9 mouse cellular contexts compared by ENCODE assay signal in the genomic region with DNA sequence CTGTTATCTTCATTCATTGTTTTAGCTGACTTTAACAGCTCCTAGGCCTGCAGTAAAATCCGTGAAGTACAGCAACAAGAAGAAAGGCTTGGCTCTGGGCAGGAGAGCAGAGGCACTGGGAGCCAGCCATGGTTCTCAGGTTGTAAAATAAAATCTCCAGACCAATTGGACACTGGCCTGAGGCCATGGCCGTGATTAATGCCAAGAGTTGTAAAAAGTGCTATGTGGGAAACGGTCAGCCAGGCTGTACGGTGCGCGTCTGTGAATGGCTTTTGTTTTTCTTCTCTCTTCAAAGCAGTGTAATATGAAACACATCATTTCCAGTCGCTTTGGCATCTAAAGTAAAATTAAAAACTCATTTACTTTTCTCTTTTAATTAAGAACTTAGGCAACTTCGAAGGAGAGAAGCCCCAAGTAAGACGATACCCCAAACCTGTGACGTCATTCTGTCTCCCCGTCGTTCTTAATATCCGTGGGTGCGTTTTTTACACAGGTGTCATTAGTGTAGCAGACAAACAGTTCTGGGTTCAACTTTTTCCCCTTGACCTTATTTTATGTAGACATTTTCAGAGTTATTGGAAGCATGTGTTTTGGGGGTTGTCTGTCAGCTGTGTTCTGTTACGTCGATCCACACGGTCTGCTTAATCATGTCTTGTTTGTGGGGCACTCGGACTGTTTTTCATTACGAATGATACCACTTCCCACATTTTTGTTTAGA. TPM values are rescaled to one million over a fixed set of nuclear protein-coding genes. Genes with fewer than 3 reads are reported as not detected.
A peak's percentile ranks its signal among the peaks of the same experiment; 100 is the strongest.
DNase-seq lines count a peak whose midpoint lies in the region; ATAC-seq lines count a peak whose summit lies in the region.
"Had no signal": no experiment of that assay in that cellular context is flagged by ENCODE, and none has a peak within 500 bp of the region (broad histone marks: within the 10 kb centered on the region; RNA-seq: fewer than 3 reads in every experiment).

No protein-coding gene starts in this region.

- peaks cover 5% of the 10 kb centered on the region; the same call in 1 of the 2 replicates for H3K4me1 ChIP-seq in midbrain, embryonic 14.5 days (ENCODE audit: control insufficient read depth, insufficient read depth, low read length)
- peaks cover 6% of the 10 kb centered on the region for H3K4me1 ChIP-seq in midbrain, embryonic 13.5 days (replicated peaks)
- peaks cover 39% of the 10 kb centered on the region for H3K4me1 ChIP-seq in embryonic facial prominence, embryonic 10.5 days
- H3K4me1 ChIP-seq in heart, embryonic 11.5 days (ENCODE audit: control insufficient read depth, insufficient read depth, low read length) = peaks cover 11% of the 10 kb centered on the region
- H3K4me1 ChIP-seq in kidney, embryonic 16.5 days (ENCODE audit: insufficient read depth, low read length) = peaks cover 28% of the 10 kb centered on the region

- no peak overlapping the region for H3K27ac ChIP-seq in midbrain, embryonic 14.5 days (replicated peaks; ENCODE audit: low read depth, low read length)
- H3K27ac ChIP-seq in midbrain, embryonic 13.5 days = no peak overlapping the region
- peak overlapping the region; percentile 83 for H3K27ac ChIP-seq in embryonic facial prominence, embryonic 10.5 days (replicated peaks)
- H3K27ac ChIP-seq in heart, embryonic 11.5 days (ENCODE audit: low read depth, low read length) = peak overlapping the region; percentile 30; the same call in 1 of the 2 replicates
- H3K27ac ChIP-seq in kidney, embryonic 16.5 days (ENCODE audit: low read length) = peak overlapping the region; percentile 62

- ATAC-seq in midbrain, embryonic 14.5 days (ENCODE audit: low FRiP score, low TSS enrichment) = no peak
- no peak for ATAC-seq in midbrain, embryonic 13.5 days
- no peak for ATAC-seq in heart, embryonic 11.5 days (replicated peaks; ENCODE audit: insufficient number of reproducible peaks, low FRiP score, low TSS enrichment)
- peak; percentile 73 for ATAC-seq in kidney, embryonic 16.5 days (ENCODE audit: low FRiP score, low TSS enrichment)

- H3K4me2 ChIP-seq in midbrain, embryonic 14.5 days (ENCODE audit: low read length) = no peak overlapping the region
- H3K4me2 ChIP-seq in midbrain, embryonic 13.5 days (replicated peaks) = no peak overlapping the region
- peak overlapping the region; percentile 22 for H3K4me2 ChIP-seq in heart, embryonic 11.5 days
- H3K4me2 ChIP-seq in kidney, embryonic 16.5 days (replicated peaks; ENCODE audit: low read depth, low read length) = peak overlapping the region; percentile 32

- H3K27me3 ChIP-seq in midbrain, embryonic 14.5 days (ENCODE audit: control insufficient read depth, insufficient read depth, low read length) = no peaks in the 10 kb centered on the region
- peaks cover 3% of the 10 kb centered on the region; the same call in 1 of the 2 replicates for H3K27me3 ChIP-seq in midbrain, embryonic 13.5 days
- H3K27me3 ChIP-seq in embryonic facial prominence, embryonic 10.5 days (replicated peaks; ENCODE audit: low read depth, poor library complexity, severe bottlenecking) = 0 out of 2 replicates have a peak, but pooled peaks cover 6% of the 10 kb centered on the region
- H3K27me3 ChIP-seq in heart, embryonic 11.5 days (ENCODE audit: control insufficient read depth, insufficient read depth, low read length) = no peaks in the 10 kb centered on the region
- H3K27me3 ChIP-seq in kidney, embryonic 16.5 days (ENCODE audit: insufficient read depth, low read length) = no peaks in the 10 kb centered on the region

- no peak overlapping the region for H3K9ac ChIP-seq in midbrain, embryonic 14.5 days (replicated peaks; ENCODE audit: low read length)
- no peak overlapping the region for H3K9ac ChIP-seq in midbrain, embryonic 13.5 days (replicated peaks)
- H3K9ac ChIP-seq in heart, embryonic 11.5 days (ENCODE audit: low read depth, low read length) = no peak overlapping the region
- no peak overlapping the region for H3K9ac ChIP-seq in kidney, embryonic 16.5 days (replicated peaks; ENCODE audit: low read length)

- H3K36me3 ChIP-seq in midbrain, embryonic 14.5 days (ENCODE audit: control insufficient read depth, insufficient read depth, low read length) = no peaks in the 10 kb centered on the region
- no peaks in the 10 kb centered on the region for H3K36me3 ChIP-seq in midbrain, embryonic 13.5 days
- no peaks in the 10 kb centered on the region for H3K36me3 ChIP-seq in embryonic facial prominence, embryonic 10.5 days (replicated peaks)
- no peaks in the 10 kb centered on the region for H3K36me3 ChIP-seq in heart, embryonic 11.5 days (ENCODE audit: control insufficient read depth, insufficient read depth, low read length)
- no peaks in the 10 kb centered on the region for H3K36me3 ChIP-seq in kidney, embryonic 16.5 days (ENCODE audit: insufficient read depth, low read length)
- H3K36me3 ChIP-seq: G1E had no signal

- no peaks in the 10 kb centered on the region for H3K9me3 ChIP-seq in midbrain, embryonic 14.5 days (ENCODE audit: control insufficient read depth, low read length)
- H3K9me3 ChIP-seq in midbrain, embryonic 13.5 days = no peaks in the 10 kb centered on the region
- no peaks in the 10 kb centered on the region for H3K9me3 ChIP-seq in embryonic facial prominence, embryonic 10.5 days
- no peaks in the 10 kb centered on the region for H3K9me3 ChIP-seq in heart, embryonic 11.5 days (replicated peaks; ENCODE audit: control insufficient read depth, low read length)
- H3K9me3 ChIP-seq in kidney, embryonic 16.5 days (ENCODE audit: low read length) = no peaks in the 10 kb centered on the region
- H3K9me3 ChIP-seq: G1E had no signal

- peak; percentile 10 for DNase-seq in midbrain, embryonic 14.5 days
- DNase-seq in embryonic facial prominence, embryonic 10.5 days (ENCODE audit: low spot score) = peak; percentile 68
- peak; percentile 61 for DNase-seq in ovary, postnatal 10 days (ENCODE audit: low spot score)
- DNase-seq in layer of hippocampus, adult 9-10 months (ENCODE audit: low spot score) = no peak
- no peak for DNase-seq in thymus, postnatal 14 days

- WGBS in midbrain, embryonic 14.5 days = 87% methylated on average over 19 of the region's 19 CpGs
- WGBS in midbrain, embryonic 13.5 days = 82% methylated on average over 19 of the region's 19 CpGs
- WGBS in embryonic facial prominence, embryonic 10.5 days = 40% methylated on average over 19 of the region's 19 CpGs
- 75% methylated on average over 19 of the region's 19 CpGs for WGBS in heart, embryonic 11.5 days (ENCODE audit: insufficient replicate concordance)
- WGBS in kidney, embryonic 16.5 days = 12% methylated on average over 19 of the region's 19 CpGs

- H3K4me3 ChIP-seq in midbrain, embryonic 14.5 days (replicated peaks; ENCODE audit: low read depth, low read length) = no peak overlapping the region
- H3K4me3 ChIP-seq in midbrain, embryonic 13.5 days (replicated peaks) = no peak overlapping the region
- H3K4me3 ChIP-seq in embryonic facial prominence, embryonic 10.5 days = peak overlapping the region; percentile 23
- no peak overlapping the region for H3K4me3 ChIP-seq in heart, embryonic 11.5 days (ENCODE audit: low read depth, low read length)
- 0 out of 2 replicates have a peak overlapping the region, but pooled peaks have one; percentile 0 for H3K4me3 ChIP-seq in kidney, embryonic 16.5 days (ENCODE audit: low read length)

RNA-seq across cellular contexts. Expression of a gene that starts 11.6 kb away (rescaled TPM):
- 2.0 and 5.5 TPM in 2 replicates for polyA plus RNA-seq in midbrain, embryonic 14.5 days (2014; fragmentation: Nextera tagmentation; extraction: Ambion mirVana)
- 5.1 and 5.5 TPM in 2 replicates for polyA plus RNA-seq in midbrain, embryonic 13.5 days (2015; fragmentation: Nextera tagmentation; extraction: Ambion mirVana)
- 34.9 and 41.2 TPM in 2 replicates for polyA plus RNA-seq in embryonic facial prominence, embryonic 10.5 days (2016; fragmentation: Nextera tagmentation; extraction: Ambion mirVana)
- polyA plus RNA-seq in heart, embryonic 11.5 days (2014; fragmentation: Nextera tagmentation; extraction: Ambion mirVana) = 26.0 and 30.6 TPM in 2 replicates
- 52.3 and 64.2 TPM in 2 replicates for polyA plus RNA-seq in kidney, embryonic 16.5 days (2015; fragmentation: Nextera tagmentation; extraction: Ambion mirVana)

Comparison
In these comparisons a context has a peak if more than half of its experiments do, and no peak if none do; other contexts are left out.
1. DNase-seq: peak in midbrain, embryonic 14.5 days (single experiment), embryonic facial prominence, embryonic 10.5 days (single experiment) and ovary, postnatal 10 days (single experiment); none in layer of hippocampus, adult 9-10 months (single experiment) and thymus, postnatal 14 days (single experiment).
2. H3K27ac ChIP-seq: peak in embryonic facial prominence, embryonic 10.5 days (single experiment), heart, embryonic 11.5 days (single experiment) and kidney, embryonic 16.5 days (single experiment); none in midbrain, embryonic 14.5 days (single experiment) and midbrain, embryonic 13.5 days (single experiment).
3. H3K4me2 ChIP-seq: peak in heart, embryonic 11.5 days (single experiment) and kidney, embryonic 16.5 days (single experiment); none in midbrain, embryonic 14.5 days (single experiment) and midbrain, embryonic 13.5 days (single experiment).
4. H3K4me3 ChIP-seq: peak in embryonic facial prominence, embryonic 10.5 days (single experiment) and kidney, embryonic 16.5 days (single experiment); none in midbrain, embryonic 14.5 days (single experiment), midbrain, embryonic 13.5 days (single experiment) and heart, embryonic 11.5 days (single experiment).